Mouse (Mus musculus) ES-E14 (cell line): ENCODE results near the gene Tmem80. TPM values are rescaled to one million over a fixed set of nuclear protein-coding genes. Genes with fewer than 3 reads are reported as not detected.

ENCODE experiments used
- DNase-seq: peaks from one replicate; pipeline ENCODE4 v3.0.0-alpha.2; 2013; ENCODE audit warnings: low read depth, low spot score
- H3K27ac ChIP-seq: 2 replicates; pipeline ENCODE4 v1.5.1; 2012; ENCODE audit warnings: low read depth, mild to moderate bottlenecking, low read length, moderate library complexity, mixed read lengths; ENCODE audit not compliant: poor library complexity, insufficient read depth, severe bottlenecking
- H3K36me3 ChIP-seq: 2 replicates; pipeline ENCODE4 v1.6.1; 2012; ENCODE audit warnings: mild to moderate bottlenecking, low read length, moderate library complexity, mixed read lengths; ENCODE audit not compliant: control insufficient read depth, poor library complexity, insufficient read depth, severe bottlenecking
- H3K4me1 ChIP-seq, 2 experiments: fragments of 150-350 bp in 1 of 2; sonication (generic) in 1 of 2; 2 replicates each; pipeline ENCODE4 v1.6.1; 2012; ENCODE audit warnings: low read length in 2 of 2, mild to moderate bottlenecking in 1 of 2, mixed read lengths in 1 of 2; ENCODE audit not compliant: control insufficient read depth in 2 of 2, insufficient read depth in 2 of 2, poor library complexity in 1 of 2
- H3K4me3 ChIP-seq, 2 experiments: fragments of 150-350 bp in 1 of 2; sonication (generic) in 1 of 2; 2 replicates each; pipeline ENCODE4 v1.5.1; 2012; ENCODE audit warnings: low read length in 2 of 2, low read depth in 1 of 2, mild to moderate bottlenecking in 1 of 2, mixed read lengths in 1 of 2; ENCODE audit not compliant: insufficient read depth in 1 of 2, poor library complexity in 1 of 2, severe bottlenecking in 1 of 2
- H3K9ac ChIP-seq: 2 replicates; pipeline ENCODE4 v1.6.1; 2012; ENCODE audit warnings: low read depth, mild to moderate bottlenecking, low read length, mixed read lengths; ENCODE audit not compliant: poor library complexity, insufficient read depth, severe bottlenecking
- H3K9me3 ChIP-seq: fragments of 150-350 bp; sonication (generic); 2 replicates; pipeline ENCODE4 v1.6.1; 2012; ENCODE audit warnings: low read depth, mild to moderate bottlenecking, low read length; ENCODE audit not compliant: control insufficient read depth, insufficient read depth
- CHD2 ChIP-seq: IDR thresholded peaks from 2 replicates; pipeline ENCODE4 v1.6.1; 2014; ENCODE audit warnings: mild to moderate bottlenecking, low read depth, low read length, inconsistent platforms
- HCFC1 ChIP-seq: IDR thresholded peaks from 2 replicates; pipeline ENCODE4 v1.6.1; 2012; ENCODE audit warnings: low read length, inconsistent platforms, borderline replicate concordance; ENCODE audit not compliant: insufficient read depth
- MAFK ChIP-seq: IDR thresholded peaks from 2 replicates; pipeline ENCODE4 v1.6.1; 2014; ENCODE audit warnings: mild to moderate bottlenecking, low read depth, low read length, inconsistent platforms; ENCODE audit not compliant: insufficient read depth
- ZC3H11A ChIP-seq: IDR thresholded peaks from 2 replicates; pipeline ENCODE4 v1.6.1; 2012; ENCODE audit warnings: low read depth, mild to moderate bottlenecking, inconsistent platforms, low read length, borderline replicate concordance
- ZNF384 ChIP-seq: IDR thresholded peaks from 2 replicates; pipeline ENCODE4 v1.6.1; 2012; ENCODE audit warnings: low read depth, low read length, inconsistent platforms
- in situ Hi-C, 2 experiments: fragments of 600-800 bp; cut with MboI; formaldehyde crosslinking; loops; one replicate each; pipeline ENCODE4 v1.15.1; 2025; ENCODE audit warnings: low sequenced_read_pairs in 2 of 2, inconsistent platforms in 1 of 2; ENCODE audit not compliant: unreplicated experiment in 2 of 2
- total RNA-seq: library from RNA; depleted of rRNA; stranded (reverse); fragments of 300-350 nt; gene quantifications from 2 replicates; pipeline ENCODE4 v1.2.3, GENCODE M21; 2012

Tmem80 gene
- total RNA-seq, 1 experiment = 9.7 TPM

GRCm38 (mm10) chr7:141340023-141340422 lies 12.5 kb downstream of the Tmem80 start:
- Histone ChIP-seq H3K27ac (peak overlapping the region; percentile 47; the same call in 1 of the 2 replicates), H3K4me1 (peaks cover 11 to 17% of the 10 kb centered on the region in 2 experiments; a peak in 3 of 4 replicates), H3K4me3 (0 out of 4 replicates have a peak overlapping the region, but pooled peaks of 1 of the 2 experiments have one; percentile 2), H3K36me3 (no peaks in the 10 kb centered on the region), H3K9ac (no peak overlapping the region), H3K9me3 (no peaks in the 10 kb centered on the region)
- no peak for TF ChIP-seq MAFK
- no peak for TF ChIP-seq CHD2
- no peak for TF ChIP-seq HCFC1
- in situ Hi-C loops = no loop called here
- DNase-seq = no peak

- TF ChIP-seq ZC3H11A (no peak), MAFK (no peak), HCFC1 (no peak), ZNF384 (no peak), CHD2 (no peak)
- DNase-seq = no peak
- no peaks in the 10 kb centered on the region for H3K9me3 ChIP-seq
- no peak overlapping the region for H3K9ac ChIP-seq
- no peaks in the 10 kb centered on the region for H3K36me3 ChIP-seq
- in situ Hi-C loops = no loop called here
- H3K4me3 ChIP-seq = no peak overlapping the region
- H3K27ac ChIP-seq = no peak overlapping the region; the same call in 1 of the 2 replicates
- peaks cover 11 to 17% of the 10 kb centered on the region in 2 experiments; a peak in 3 of 4 replicates for H3K4me1 ChIP-seq
Observed at GRCm38 (mm10) chr7:141340476-141340875, 12.9 kb downstream of the Tmem80 start.

- no peak for DNase-seq
- Histone ChIP-seq H3K4me3 (no peak overlapping the region), H3K36me3 (no peaks in the 10 kb centered on the region), H3K27ac (no peak overlapping the region), H3K9ac (no peak overlapping the region), H3K4me1 (peaks cover 11 to 17% of the 10 kb centered on the region in 2 experiments; a peak in 3 of 4 replicates), H3K9me3 (no peaks in the 10 kb centered on the region)
- in situ Hi-C loops = no loop called here
- TF ChIP-seq MAFK = no peak
- TF ChIP-seq ZNF384 = no peak
- no peak for TF ChIP-seq ZC3H11A
- no peak for TF ChIP-seq CHD2
- TF ChIP-seq HCFC1 = no peak
Observed at GRCm38 (mm10) chr7:141341689-141342226, 14.2 kb downstream of the Tmem80 start.

- no peak overlapping the region for H3K9ac ChIP-seq
- DNase-seq = no peak
- no peak overlapping the region for H3K4me3 ChIP-seq
- TF ChIP-seq HCFC1 (no peak), ZC3H11A (no peak), MAFK (no peak), ZNF384 (no peak), CHD2 (no peak)
- no peak overlapping the region for H3K27ac ChIP-seq
- H3K4me1 ChIP-seq = peaks cover 11 to 17% of the 10 kb centered on the region in 2 experiments; a peak in 3 of 4 replicates
- no peaks in the 10 kb centered on the region for H3K36me3 ChIP-seq
- no peaks in the 10 kb centered on the region for H3K9me3 ChIP-seq
- in situ Hi-C loops = no loop called here
Observed at GRCm38 (mm10) chr7:141343230-141343629, 15.7 kb downstream of the Tmem80 start.

GRCm38 (mm10) chr7:141343696-141344095 lies 16.2 kb downstream of the Tmem80 start:
- Histone ChIP-seq H3K36me3 (no peaks in the 10 kb centered on the region), H3K9me3 (no peaks in the 10 kb centered on the region), H3K4me1 (peaks cover 11 to 17% of the 10 kb centered on the region in 2 experiments; a peak in 3 of 4 replicates), H3K9ac (no peak overlapping the region), H3K27ac (no peak overlapping the region), H3K4me3 (no peak overlapping the region)
- DNase-seq = no peak
- TF ChIP-seq ZNF384 (no peak), ZC3H11A (no peak), HCFC1 (no peak), MAFK (no peak), CHD2 (no peak)
- in situ Hi-C loops = no loop called here
